Mouse (Mus musculus) testis, adult 2 months (tissue): ENCODE measurements around the gene Gpr19. TPM values are rescaled to one million over a fixed set of nuclear protein-coding genes. Genes with fewer than 3 reads are reported as not detected.

Source experiments
- H3K27ac ChIP-seq: fragments of 200-500 bp; 2 replicates; pipeline ENCODE4 v1.5.1; 2012; ENCODE audit warnings: low read depth, low read length; ENCODE audit not compliant: control insufficient read depth, insufficient read depth
- H3K27me3 ChIP-seq: fragments of 200-500 bp; 2 replicates; pipeline ENCODE4 v1.6.1; 2012; ENCODE audit warnings: mild to moderate bottlenecking, low read length, moderate library complexity; ENCODE audit not compliant: control insufficient read depth, insufficient read depth
- H3K36me3 ChIP-seq: fragments of 200-500 bp; 2 replicates; pipeline ENCODE4 v1.6.1; 2012; ENCODE audit warnings: mild to moderate bottlenecking, low read length; ENCODE audit not compliant: control insufficient read depth, insufficient read depth
- H3K4me1 ChIP-seq: fragments of 200-500 bp; 2 replicates; pipeline ENCODE4 v1.6.1; 2012; ENCODE audit warnings: low read length; ENCODE audit not compliant: control insufficient read depth, insufficient read depth
- H3K4me3 ChIP-seq: fragments of 200-500 bp; 2 replicates; pipeline ENCODE4 v1.5.1; 2012; ENCODE audit warnings: low read depth, mild to moderate bottlenecking, low read length, moderate library complexity, mixed read lengths; ENCODE audit not compliant: control insufficient read depth
- CTCF ChIP-seq: fragments of 200-500 bp; IDR thresholded peaks from 2 replicates; pipeline ENCODE4 v1.5.1; 2012; ENCODE audit warnings: low read depth, mild to moderate bottlenecking, inconsistent platforms, low read length, moderate library complexity; ENCODE audit not compliant: control insufficient read depth, insufficient read depth, insufficient replicate concordance
- POLR2A ChIP-seq: fragments of 200-500 bp; IDR thresholded peaks from 2 replicates; pipeline ENCODE4 v1.6.1; 2012; ENCODE audit warnings: low read depth, mild to moderate bottlenecking, inconsistent platforms, low read length, moderate library complexity; ENCODE audit not compliant: control insufficient read depth
- polyA plus RNA-seq: library from polyadenylated mRNA; depleted of rRNA; stranded (reverse); fragments of >200 nt; gene quantifications from 2 replicates; pipeline ENCODE4 v1.2.3, GENCODE M21; 2012

The Gpr19 gene
- polyA plus RNA-seq, 1 experiment = 46.0 TPM

DNA sequence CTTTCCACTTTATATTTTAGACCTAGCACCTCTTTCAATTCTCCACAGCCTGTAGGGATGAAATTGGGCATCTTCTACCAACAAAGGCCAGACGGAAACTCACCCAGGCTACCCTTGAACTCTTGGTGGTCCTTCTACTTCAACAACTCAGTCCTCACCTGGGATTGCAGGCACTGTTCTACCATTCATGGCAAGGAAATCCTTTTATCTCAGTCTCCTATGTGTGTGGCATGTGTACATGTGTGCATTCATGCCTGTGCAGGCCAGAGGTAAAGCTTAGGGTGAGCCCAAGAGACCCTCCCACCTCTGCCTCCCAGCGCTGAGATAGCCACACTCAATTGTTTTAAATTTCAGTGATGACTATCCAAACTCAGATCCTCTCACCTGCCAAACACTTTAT lies 12.9 kb downstream of the Gpr19 start:
- no peaks in the 10 kb centered on the region; the same call in 1 of the 2 replicates for H3K36me3 ChIP-seq
- TF ChIP-seq CTCF (no peak), POLR2A (no peak)
- no peaks in the 10 kb centered on the region for H3K27me3 ChIP-seq
- no peaks in the 10 kb centered on the region for H3K4me1 ChIP-seq
- no peak overlapping the region for H3K4me3 ChIP-seq
- no peak overlapping the region for H3K27ac ChIP-seq

- Histone ChIP-seq H3K4me1 (no peaks in the 10 kb centered on the region), H3K4me3 (no peak overlapping the region), H3K27me3 (no peaks in the 10 kb centered on the region), H3K36me3 (no peaks in the 10 kb centered on the region; the same call in 1 of the 2 replicates), H3K27ac (no peak overlapping the region)
- TF ChIP-seq POLR2A = no peak
- no peak for TF ChIP-seq CTCF
These were observed 14.7 kb downstream of the Gpr19 start for GRCm38 (mm10) chr6:134883661-134884060.

DNA sequence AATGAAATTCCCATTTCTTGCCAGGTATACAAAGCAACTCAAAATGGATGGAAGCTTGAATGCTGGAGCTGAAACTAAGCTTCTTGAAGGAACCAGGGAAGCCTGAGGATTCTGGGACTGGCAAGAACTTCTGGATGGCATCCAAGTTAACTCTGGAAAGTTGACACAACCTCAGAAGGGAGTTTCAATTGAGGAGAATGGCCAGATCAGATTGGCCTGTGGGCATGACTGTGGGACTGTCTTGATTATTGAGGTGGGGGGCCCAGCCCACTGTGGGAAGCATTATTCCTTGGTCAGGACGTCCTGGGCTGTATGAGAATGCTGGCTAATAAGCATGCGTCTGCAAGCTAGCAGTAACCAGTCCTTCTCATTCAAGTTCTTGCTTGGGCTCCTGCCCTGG lies 18.3 kb downstream of the Gpr19 start:
- Histone ChIP-seq H3K36me3 (no peaks in the 10 kb centered on the region; the same call in 1 of the 2 replicates), H3K4me3 (no peak overlapping the region), H3K27me3 (no peaks in the 10 kb centered on the region), H3K4me1 (no peaks in the 10 kb centered on the region), H3K27ac (no peak overlapping the region)
- TF ChIP-seq CTCF = no peak
- no peak for TF ChIP-seq POLR2A

DNA sequence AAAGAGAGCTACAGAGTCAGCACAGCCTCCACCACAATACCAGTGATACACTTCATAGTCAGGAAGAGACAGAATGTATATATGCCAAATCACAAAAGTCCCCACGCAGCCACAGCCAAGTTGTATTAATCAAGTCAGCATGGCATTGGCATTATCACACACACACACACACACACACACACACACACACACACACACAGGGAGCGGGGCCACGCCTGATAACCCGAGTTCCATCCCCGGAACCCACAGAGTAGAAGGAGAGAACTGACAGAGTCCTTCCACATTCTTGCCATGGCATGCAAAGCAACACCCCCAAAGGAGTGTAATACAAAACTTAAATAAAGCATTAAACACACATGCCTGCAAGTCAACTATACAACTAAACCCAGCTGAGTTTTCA lies 18.8 kb downstream of the Gpr19 start:
- Histone ChIP-seq H3K4me3 (no peak overlapping the region), H3K27me3 (no peaks in the 10 kb centered on the region), H3K36me3 (no peaks in the 10 kb centered on the region; the same call in 1 of the 2 replicates), H3K27ac (no peak overlapping the region), H3K4me1 (no peaks in the 10 kb centered on the region)
- TF ChIP-seq CTCF (no peak), POLR2A (no peak)

DNA sequence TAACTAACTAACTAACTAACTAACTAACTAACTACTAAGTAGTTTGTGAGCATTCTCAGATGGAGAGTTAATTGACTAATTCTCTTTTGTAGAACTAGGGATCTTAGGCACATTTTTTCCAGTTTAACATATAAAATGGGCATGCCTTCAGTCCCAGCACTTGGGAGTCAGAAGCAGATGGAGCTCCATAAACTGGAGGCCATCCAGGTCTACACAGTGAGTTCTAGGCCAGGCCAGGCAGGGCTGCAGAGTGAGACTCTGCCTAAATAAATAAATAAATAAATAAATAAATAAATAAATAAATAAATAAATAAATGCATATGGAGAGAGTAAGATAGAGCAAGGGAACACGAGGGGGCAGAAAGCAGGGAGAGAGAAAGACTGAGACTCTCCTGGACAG lies 20.5 kb downstream of the Gpr19 start:
- H3K4me3 ChIP-seq = no peak overlapping the region
- no peaks in the 10 kb centered on the region; the same call in 1 of the 2 replicates for H3K36me3 ChIP-seq
- no peak for TF ChIP-seq POLR2A
- TF ChIP-seq CTCF = no peak
- no peak overlapping the region for H3K27ac ChIP-seq
- no peaks in the 10 kb centered on the region for H3K4me1 ChIP-seq
- H3K27me3 ChIP-seq = no peaks in the 10 kb centered on the region

DNA sequence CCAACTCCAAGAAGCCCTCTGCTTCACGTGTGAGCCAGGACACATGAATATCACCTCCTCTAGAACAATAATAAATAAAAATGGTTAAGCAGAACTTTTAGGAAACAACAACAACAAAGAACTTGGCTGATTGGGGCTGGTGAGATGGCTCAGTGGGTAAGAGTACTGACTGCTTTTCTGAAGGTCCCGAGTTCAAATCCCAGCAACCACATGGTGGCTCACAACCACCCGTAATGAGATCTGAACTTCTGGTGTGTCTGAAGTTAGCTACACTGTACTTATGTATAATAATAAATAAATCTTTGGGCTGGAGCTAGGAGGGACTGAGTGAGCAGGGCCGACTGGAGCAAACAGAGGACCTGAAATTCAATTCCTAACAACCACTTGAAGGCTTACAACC lies 21.1 kb downstream of the Gpr19 start:
- Histone ChIP-seq H3K27me3 (no peaks in the 10 kb centered on the region), H3K27ac (no peak overlapping the region), H3K4me1 (no peaks in the 10 kb centered on the region), H3K4me3 (no peak overlapping the region), H3K36me3 (no peaks in the 10 kb centered on the region; the same call in 1 of the 2 replicates)
- TF ChIP-seq CTCF = no peak
- TF ChIP-seq POLR2A = no peak

GRCm38 (mm10) chr6:134876795-134877194 lies 21.6 kb downstream of the Gpr19 start:
- Histone ChIP-seq H3K36me3 (no peaks in the 10 kb centered on the region; the same call in 1 of the 2 replicates), H3K27ac (no peak overlapping the region)

GRCm38 (mm10) chr6:134873018-134873417 lies 25.4 kb downstream of the Gpr19 start:
- Histone ChIP-seq H3K36me3 (no peaks in the 10 kb centered on the region; the same call in 1 of the 2 replicates), H3K27me3 (no peaks in the 10 kb centered on the region), H3K4me3 (no peak overlapping the region), H3K27ac (no peak overlapping the region), H3K4me1 (no peaks in the 10 kb centered on the region)
- TF ChIP-seq CTCF (no peak), POLR2A (no peak)

More at GRCm38 (mm10) chr6:134876795-134877194, 21.6 kb downstream of the Gpr19 start:
- no peak overlapping the region for H3K4me3 ChIP-seq
- H3K4me1 ChIP-seq = no peaks in the 10 kb centered on the region
- no peak for TF ChIP-seq CTCF
- TF ChIP-seq POLR2A = no peak
- H3K27me3 ChIP-seq = no peaks in the 10 kb centered on the region
